Mouse (Mus musculus): ENCODE results near the gene Gm21293. TPM values are rescaled to one million over a fixed set of nuclear protein-coding genes. Genes with fewer than 3 reads are reported as not detected.
"Not testable (repeated sequence)": the region's sequence is repeated elsewhere in the genome, so short reads cannot be mapped to it uniquely, and the experiment has no call there.

Gene Gm21293
- not detected in 2 replicates for polyA plus RNA-seq (2016; fragmentation: Nextera tagmentation; extraction: Ambion mirVana)

DNA sequence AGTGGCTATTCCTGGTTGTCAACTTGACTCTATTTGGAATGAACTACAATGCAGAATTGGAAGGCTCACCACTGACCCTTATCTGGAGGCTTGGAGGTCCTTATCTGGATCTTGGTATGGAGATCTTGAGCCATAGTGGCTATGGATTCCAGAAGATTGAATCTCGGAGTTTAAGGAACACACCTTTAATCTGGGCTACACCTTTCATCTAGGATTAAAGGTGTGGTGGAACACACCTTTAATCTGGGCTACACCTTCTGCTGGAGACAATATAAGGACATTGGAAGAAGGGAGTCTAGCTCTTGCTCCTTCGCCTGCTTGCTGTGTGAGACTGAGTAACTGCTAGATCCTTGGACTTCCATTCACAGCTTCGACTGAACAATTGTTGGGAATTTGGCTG lies at the start of gene Gm21293:
TSS of gene Gm21293 (plus strand) at position 301 of the 400 bp plus-strand sequence.
- H3K9me3 ChIP-seq; H3K27me3 ChIP-seq (replicated peaks; ENCODE audit: low read depth, poor library complexity, severe bottlenecking); H3K4me3 ChIP-seq; H3K4me1 ChIP-seq; H3K27ac ChIP-seq (replicated peaks); H3K36me3 ChIP-seq (replicated peaks); DNase-seq (ENCODE audit: low spot score): not testable (repeated sequence)
- WGBS = no CpG with 5 or more reads among the region's 3 CpGs

DNA sequence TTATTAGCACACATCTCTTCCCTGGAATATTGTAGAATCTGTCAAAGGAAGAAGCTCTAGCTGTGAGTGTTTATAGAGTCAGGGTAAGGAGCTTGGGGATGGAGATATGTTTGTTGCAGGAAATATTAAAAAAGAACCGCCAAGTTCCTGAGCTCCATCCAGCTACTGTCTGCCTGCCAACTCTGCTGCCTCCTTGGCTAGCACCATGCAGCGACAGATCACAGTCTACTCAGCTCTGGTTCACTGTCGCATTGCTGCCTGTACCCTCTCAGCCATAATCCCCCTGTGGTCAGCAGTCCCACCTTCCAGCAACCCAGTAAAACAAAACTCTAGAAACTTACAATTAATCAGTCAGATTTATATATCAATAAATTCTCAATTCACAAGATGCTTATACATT lies 32.7 kb upstream of the Gm21293 start:
- Histone ChIP-seq H3K4me3 (no peak overlapping the region), H3K27me3 (replicated peaks; ENCODE audit: low read depth, poor library complexity, severe bottlenecking) (no peaks in the 10 kb centered on the region), H3K27ac (replicated peaks) (no peak overlapping the region), H3K9me3 (no peaks in the 10 kb centered on the region), H3K4me1 (no peaks in the 10 kb centered on the region), H3K36me3 (replicated peaks) (no peaks in the 10 kb centered on the region)
- DNase-seq (ENCODE audit: low spot score) = no peak
- WGBS = 88% methylated on average over 3 of the region's 3 CpGs

DNA sequence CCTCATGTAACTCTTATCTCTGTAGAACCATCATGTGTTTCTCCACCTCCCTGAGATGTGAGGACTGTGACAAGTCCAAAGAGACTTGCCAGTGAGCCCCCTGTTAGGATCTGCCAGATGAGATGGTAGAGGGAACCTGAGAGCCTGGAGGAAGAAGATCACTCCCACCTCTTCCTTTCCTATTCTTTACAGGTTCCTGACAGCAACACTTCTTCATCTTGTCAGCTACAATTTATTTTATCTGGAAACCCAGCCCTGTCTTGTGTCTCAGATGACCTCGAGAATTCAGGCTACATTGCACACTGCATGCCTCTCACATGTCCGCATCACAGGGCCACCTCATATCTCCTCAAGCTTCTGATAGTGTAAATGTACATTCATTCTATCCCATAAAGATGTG lies 24.5 kb upstream of the Gm21293 start:
- WGBS = 84% methylated on average over 2 of the region's 2 CpGs
- Histone ChIP-seq H3K4me3 (no peak overlapping the region), H3K9me3 (no peaks in the 10 kb centered on the region), H3K4me1 (no peaks in the 10 kb centered on the region), H3K27ac (replicated peaks) (no peak overlapping the region), H3K36me3 (replicated peaks) (no peaks in the 10 kb centered on the region), H3K27me3 (replicated peaks; ENCODE audit: low read depth, poor library complexity, severe bottlenecking) (no peaks in the 10 kb centered on the region)
- no peak for DNase-seq (ENCODE audit: low spot score)

- H3K27ac ChIP-seq (replicated peaks); H3K27me3 ChIP-seq (replicated peaks; ENCODE audit: low read depth, poor library complexity, severe bottlenecking); H3K4me3 ChIP-seq; H3K36me3 ChIP-seq (replicated peaks); DNase-seq (ENCODE audit: low spot score); H3K9me3 ChIP-seq; H3K4me1 ChIP-seq: not testable (repeated sequence)
- WGBS = no CpG with 5 or more reads among the region's 3 CpGs
These were observed 8.4 kb downstream of the Gm21293 start, which contains the start of gene Gm6763 for GRCm38 (mm10) chr10:104151197-104151596. Gene Gm6763, plus strand, starts transcription at chr10:104151497.

- not testable (repeated sequence) for H3K9me3 ChIP-seq; H3K4me1 ChIP-seq; H3K27ac ChIP-seq (replicated peaks); DNase-seq (ENCODE audit: low spot score); H3K36me3 ChIP-seq (replicated peaks); H3K27me3 ChIP-seq (replicated peaks; ENCODE audit: low read depth, poor library complexity, severe bottlenecking); H3K4me3 ChIP-seq
- WGBS = no CpG with 5 or more reads among the region's 3 CpGs
These were observed 16.9 kb downstream of the Gm21293 start, which contains the start of gene Gm8764 for GRCm38 (mm10) chr10:104159706-104160105. Gene Gm8764, plus strand, starts transcription at chr10:104160006.

- H3K4me3 ChIP-seq; H3K27me3 ChIP-seq (replicated peaks; ENCODE audit: low read depth, poor library complexity, severe bottlenecking); DNase-seq (ENCODE audit: low spot score); H3K27ac ChIP-seq (replicated peaks); H3K4me1 ChIP-seq; H3K36me3 ChIP-seq (replicated peaks); H3K9me3 ChIP-seq: not testable (repeated sequence)
- whole genome bisulfite sequencing = no CpG with 5 or more reads among the region's 3 CpGs
These were observed 25.4 kb downstream of the Gm21293 start, which contains the start of gene Gm21304 for GRCm38 (mm10) chr10:104168215-104168614. Gene Gm21304, plus strand, starts transcription at chr10:104168515.

- not testable (repeated sequence) for DNase-seq (ENCODE audit: low spot score)
- no CpG with 5 or more reads among the region's 3 CpGs for WGBS
These were observed 33.9 kb downstream of the Gm21293 start, which contains the start of gene Gm21312 for GRCm38 (mm10) chr10:104176724-104177123. Gene Gm21312, plus strand, starts transcription at chr10:104177024.

DNA sequence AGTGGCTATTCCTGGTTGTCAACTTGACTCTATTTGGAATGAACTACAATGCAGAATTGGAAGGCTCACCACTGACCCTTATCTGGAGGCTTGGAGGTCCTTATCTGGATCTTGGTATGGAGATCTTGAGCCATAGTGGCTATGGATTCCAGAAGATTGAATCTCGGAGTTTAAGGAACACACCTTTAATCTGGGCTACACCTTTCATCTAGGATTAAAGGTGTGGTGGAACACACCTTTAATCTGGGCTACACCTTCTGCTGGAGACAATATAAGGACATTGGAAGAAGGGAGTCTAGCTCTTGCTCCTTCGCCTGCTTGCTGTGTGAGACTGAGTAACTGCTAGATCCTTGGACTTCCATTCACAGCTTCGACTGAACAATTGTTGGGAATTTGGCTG lies 42.4 kb downstream of the Gm21293 start, which contains the start of gene Gm20765:
TSS of gene Gm20765 (plus strand) at position 301 of the 400 bp plus-strand sequence.
- H3K4me1 ChIP-seq; H3K27ac ChIP-seq (replicated peaks); H3K27me3 ChIP-seq (replicated peaks; ENCODE audit: low read depth, poor library complexity, severe bottlenecking); H3K36me3 ChIP-seq (replicated peaks); DNase-seq (ENCODE audit: low spot score); H3K9me3 ChIP-seq; H3K4me3 ChIP-seq: not testable (repeated sequence)
- no CpG with 5 or more reads among the region's 3 CpGs for WGBS

More at GRCm38 (mm10) chr10:104176724-104177123, 33.9 kb downstream of the Gm21293 start, which contains the start of gene Gm21312:
- H3K9me3 ChIP-seq; H3K27me3 ChIP-seq (replicated peaks; ENCODE audit: low read depth, poor library complexity, severe bottlenecking); H3K4me1 ChIP-seq; H3K36me3 ChIP-seq (replicated peaks); H3K4me3 ChIP-seq; H3K27ac ChIP-seq (replicated peaks): not testable (repeated sequence)

DNA sequence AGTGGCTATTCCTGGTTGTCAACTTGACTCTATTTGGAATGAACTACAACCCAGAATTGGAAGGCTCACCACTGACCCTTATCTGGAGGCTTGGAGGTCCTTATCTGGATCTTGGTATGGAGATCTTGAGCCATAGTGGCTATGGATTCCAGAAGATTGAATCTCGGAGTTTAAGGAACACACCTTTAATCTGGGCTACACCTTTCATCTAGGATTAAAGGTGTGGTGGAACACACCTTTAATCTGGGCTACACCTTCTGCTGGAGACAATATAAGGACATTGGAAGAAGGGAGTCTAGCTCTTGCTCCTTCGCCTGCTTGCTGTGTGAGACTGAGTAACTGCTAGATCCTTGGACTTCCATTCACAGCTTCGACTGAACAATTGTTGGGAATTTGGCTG lies 51.0 kb downstream of the Gm21293 start, which contains the start of gene Gm4340:
TSS of gene Gm4340 (plus strand) at position 301 of the 400 bp plus-strand sequence.
- no CpG with 5 or more reads among the region's 3 CpGs for WGBS
- H3K27ac ChIP-seq (replicated peaks); DNase-seq (ENCODE audit: low spot score); H3K36me3 ChIP-seq (replicated peaks); H3K9me3 ChIP-seq; H3K27me3 ChIP-seq (replicated peaks; ENCODE audit: low read depth, poor library complexity, severe bottlenecking); H3K4me3 ChIP-seq; H3K4me1 ChIP-seq: not testable (repeated sequence)

Other genes with a start within 250 kb of the Gm21293 start
- gene Gm6763, start 8.5 kb downstream of the Gm21293 start, polyA plus RNA-seq (2016; fragmentation: Nextera tagmentation; extraction: Ambion mirVana) = not detected in 2 replicates
- not detected in 2 replicates for gene Gm8764, start 17.0 kb downstream of the Gm21293 start, polyA plus RNA-seq (2016; fragmentation: Nextera tagmentation; extraction: Ambion mirVana)
- not detected in 2 replicates for gene Gm21304, start 25.5 kb downstream of the Gm21293 start, polyA plus RNA-seq (2016; fragmentation: Nextera tagmentation; extraction: Ambion mirVana)
- not detected in 2 replicates for gene Gm21312, start 34.0 kb downstream of the Gm21293 start, polyA plus RNA-seq (2016; fragmentation: Nextera tagmentation; extraction: Ambion mirVana)
- not detected in 2 replicates for gene Gm20765, start 42.5 kb downstream of the Gm21293 start, polyA plus RNA-seq (2016; fragmentation: Nextera tagmentation; extraction: Ambion mirVana)
- not detected in 2 replicates for gene Gm4340, start 51.1 kb downstream of the Gm21293 start, polyA plus RNA-seq (2016; fragmentation: Nextera tagmentation; extraction: Ambion mirVana)

All from embryonic facial prominence, embryonic 10.5 days (tissue).